Mouse (Mus musculus) layer of hippocampus, postnatal 25 days (tissue): Measurements from ENCODE around the gene Gadd45gip1. TPM values are rescaled to one million over a fixed set of nuclear protein-coding genes. Genes with fewer than 3 reads are reported as not detected.
"Not testable (repeated sequence)": the region's sequence is repeated elsewhere in the genome, so short reads cannot be mapped to it uniquely, and the experiment has no call there.

ENCODE experiments used
- DNase-seq, 2 experiments: peaks; one replicate each; pipeline ENCODE4 v3.0.0; 2022; ENCODE audit warnings: mixed read lengths in 2 of 2, low spot score in 1 of 2; ENCODE audit errors: extremely low spot score in 1 of 2
- total RNA-seq, 2 experiments: library from RNA; stranded (reverse); gene quantifications; 2 replicates each; pipeline ENCODE4 v1.2.3; 2021

Gene Gadd45gip1
- total RNA-seq, 2 experiments from 2014 or later = 23.7 to 27.3 TPM

- no peak for DNase-seq
These were observed 5.7 kb upstream of the Gadd45gip1 start for GRCm38 (mm10) chr8:84825636-84826035.

DNA sequence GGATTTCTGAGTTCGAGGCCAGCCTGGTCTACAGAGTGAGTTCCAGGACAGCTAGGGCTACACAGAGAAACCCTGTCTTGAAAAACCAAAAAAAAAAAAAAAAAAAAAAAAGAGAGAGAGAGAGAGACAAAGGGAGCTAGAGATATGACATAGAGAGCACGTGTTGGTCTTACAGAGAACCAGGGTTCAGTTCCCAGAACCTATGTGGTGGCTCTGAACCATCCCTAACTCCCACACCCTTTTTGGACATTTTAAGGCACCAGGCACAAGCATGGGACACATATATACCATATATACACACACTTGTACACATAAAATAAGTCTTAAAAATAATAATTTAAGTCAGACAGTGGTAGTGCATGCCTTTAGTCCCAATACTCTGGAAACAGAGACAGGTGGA is 4.8 kb upstream of the Gadd45gip1 start:
- DNase-seq = not testable (repeated sequence)

DNA sequence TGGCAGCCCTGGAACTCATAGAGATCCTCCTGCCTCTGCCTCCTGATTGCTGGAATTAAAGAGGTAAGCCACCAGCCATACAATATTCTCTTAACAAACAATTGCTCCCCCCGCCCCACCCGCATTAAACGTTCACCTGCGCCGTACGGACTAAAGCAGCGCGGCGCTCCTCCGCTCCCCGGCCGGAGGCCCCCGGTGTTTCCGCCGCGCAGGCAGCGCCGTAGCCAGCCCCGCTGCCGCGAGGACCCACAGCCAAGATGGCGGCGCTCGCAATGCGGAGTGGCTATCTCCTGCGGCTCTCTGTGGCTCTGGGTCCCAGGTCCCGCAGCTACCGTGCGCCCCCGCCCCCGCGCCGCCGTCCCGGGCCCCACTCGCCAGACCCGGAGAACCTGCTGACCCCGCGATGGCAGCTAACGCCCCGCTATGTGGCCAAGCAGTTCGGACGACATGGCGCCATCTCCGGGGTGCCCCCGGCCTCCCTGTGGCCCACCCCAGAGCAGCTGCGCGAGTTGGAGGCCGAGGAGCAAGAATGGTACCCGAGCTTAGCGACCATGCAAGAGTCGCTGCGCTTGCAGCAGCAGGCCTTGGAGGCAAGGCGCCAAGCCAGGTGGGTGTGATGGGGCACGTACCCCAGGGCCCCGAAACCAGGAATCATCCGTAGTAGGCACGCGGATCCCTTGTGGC is 854 bp downstream of the Gadd45gip1 start:
- DNase-seq = peak; percentile 73 to 81

DNA sequence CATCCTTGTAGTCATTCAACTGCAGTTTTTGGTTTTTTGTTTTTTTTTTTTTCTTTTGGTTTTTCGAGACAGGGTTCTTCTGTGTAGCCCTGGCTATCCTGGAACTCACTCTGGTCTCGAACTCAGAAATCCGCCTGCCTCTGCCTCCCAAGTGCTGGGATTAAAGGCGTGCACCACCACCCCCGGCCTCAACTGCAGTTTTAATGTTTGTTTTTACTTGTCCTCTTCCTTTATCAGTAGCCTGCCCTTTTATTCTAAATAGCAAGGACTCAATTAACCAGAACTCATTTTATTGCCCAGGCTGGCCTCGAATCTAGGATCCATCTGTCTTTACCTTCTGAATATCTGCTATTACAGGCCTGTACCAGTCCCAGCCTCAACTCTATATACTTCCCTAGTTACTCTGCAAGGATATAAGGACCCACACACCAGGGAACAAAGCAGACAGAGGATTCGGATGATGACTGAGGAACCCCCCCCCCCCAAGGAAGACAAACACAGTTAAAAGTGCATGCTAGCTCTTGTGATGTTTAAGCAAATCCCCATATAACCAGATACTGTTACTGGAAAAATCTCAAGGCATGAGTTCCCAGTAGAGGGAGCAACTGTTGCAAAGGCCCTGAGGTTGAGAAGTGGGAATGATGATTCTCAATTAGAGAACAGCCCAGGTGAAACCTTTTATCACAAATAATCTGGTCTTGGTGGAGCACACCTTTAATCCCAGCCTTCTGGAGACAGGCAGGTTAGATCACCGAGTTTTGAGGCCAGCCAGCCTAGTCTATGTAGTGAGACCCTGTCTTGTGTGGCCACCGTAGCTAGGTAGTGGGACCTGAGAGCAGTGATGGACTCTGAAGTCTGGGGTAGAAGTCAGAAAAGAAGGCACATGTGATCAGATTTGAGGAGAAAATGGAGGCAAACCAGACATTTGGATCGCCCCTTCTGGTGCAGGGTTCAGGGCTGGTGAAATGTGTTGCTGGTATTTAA is 1.7 kb downstream of the Gadd45gip1 start:
- DNase-seq = no peak

GRCm38 (mm10) chr8:84834002-84834865 is 2.9 kb downstream of the Gadd45gip1 start:
- no peak for DNase-seq

- peak; percentile 76 for DNase-seq
These were observed 3.8 kb downstream of the Gadd45gip1 start for GRCm38 (mm10) chr8:84834866-84835855.

- no peak for DNase-seq
These were observed 6.0 kb downstream of the Gadd45gip1 start for GRCm38 (mm10) chr8:84837149-84837911.

DNA sequence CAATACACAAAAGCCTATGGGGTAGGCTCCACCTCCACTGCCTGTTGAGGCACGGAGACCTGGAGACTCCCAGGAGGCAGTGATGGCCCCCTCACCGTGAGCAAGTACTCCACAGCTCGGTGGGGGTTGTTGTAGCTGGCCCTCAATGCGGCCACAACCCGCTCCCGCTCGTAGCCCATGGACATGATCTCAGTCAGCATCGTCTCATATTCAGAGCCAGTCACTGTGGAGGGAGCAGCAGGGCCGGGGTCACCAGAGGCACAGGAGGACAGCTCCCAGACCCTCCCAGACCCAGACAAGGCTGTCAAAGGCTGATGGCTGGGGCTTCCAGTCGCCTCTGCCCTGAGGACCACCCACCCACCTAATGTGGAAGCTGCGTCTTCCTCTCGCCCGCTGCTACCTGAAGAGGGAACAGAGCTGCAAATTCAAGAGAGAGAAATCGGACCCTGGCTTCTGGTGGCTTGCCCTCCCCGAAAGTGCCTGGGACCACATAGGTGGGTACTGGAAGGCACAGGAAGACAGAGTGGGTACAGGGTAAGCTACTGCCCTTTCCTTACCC is 6.7 kb downstream of the Gadd45gip1 start:
- DNase-seq = no peak

DNA sequence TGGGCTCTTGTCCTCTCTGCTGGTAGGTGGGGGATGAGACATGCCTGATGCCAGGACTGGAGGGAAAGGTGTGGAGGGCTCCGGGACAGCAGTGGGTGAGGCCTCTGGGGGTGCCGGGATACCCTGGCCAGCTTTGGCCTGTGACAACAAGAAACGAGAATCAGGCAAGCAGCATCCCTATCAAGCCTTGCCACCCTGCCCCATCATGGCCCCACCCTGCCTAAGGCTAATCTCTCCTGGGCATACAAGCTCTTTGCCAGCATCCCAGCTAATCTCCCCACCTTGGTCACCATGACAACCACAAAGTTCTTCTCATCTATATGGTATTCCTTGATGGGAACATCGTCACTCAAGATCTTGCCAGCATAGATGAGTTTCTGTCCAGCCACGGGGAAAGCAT is 7.2 kb downstream of the Gadd45gip1 start:
- DNase-seq = no peak

- no peak for DNase-seq
These were observed 8.1 kb downstream of the Gadd45gip1 start for GRCm38 (mm10) chr8:84839411-84839810.

- no peak for DNase-seq
These were observed 8.5 kb downstream of the Gadd45gip1 start for GRCm38 (mm10) chr8:84839875-84840247.

DNA sequence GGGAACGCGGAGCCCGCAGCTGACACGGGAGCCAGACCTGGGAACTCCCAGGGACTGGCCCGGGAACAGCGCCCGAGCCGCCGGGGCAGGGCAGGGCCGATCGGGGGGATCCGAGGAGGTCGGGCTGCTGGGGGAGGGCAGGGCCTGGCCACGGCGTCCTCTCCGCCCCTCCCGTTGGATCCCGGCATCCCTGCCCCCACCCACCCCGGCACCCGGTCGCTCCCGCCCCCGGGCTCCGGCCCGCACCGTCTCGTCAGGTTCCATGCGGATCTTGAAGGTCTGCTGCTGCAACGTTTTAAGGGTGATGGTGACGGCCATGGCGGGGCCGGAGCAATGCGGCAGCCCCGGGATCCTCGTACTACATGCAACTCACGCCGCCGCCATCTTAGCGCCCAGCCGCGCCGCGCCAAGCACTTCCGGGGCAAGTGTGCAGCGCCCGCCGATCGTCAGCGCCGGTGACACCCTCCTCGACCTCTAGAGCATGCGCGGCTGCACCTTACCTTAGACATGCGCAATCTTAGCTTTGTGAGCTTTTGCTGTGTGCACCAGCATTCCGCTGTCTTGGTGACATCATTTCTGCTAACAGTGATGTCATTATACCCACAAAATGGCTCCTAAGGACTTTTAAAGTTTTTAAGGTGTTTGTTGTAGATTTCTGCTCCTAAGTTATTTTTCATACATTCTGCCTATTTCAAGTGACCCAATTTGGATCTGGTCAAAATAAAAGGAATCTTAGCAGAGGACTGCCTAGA is 9.1 kb downstream of the Gadd45gip1 start, which contains the start of gene Rad23a:
TSS of gene Rad23a (minus strand) at position 418 of the 752 bp plus-strand sequence.
- DNase-seq = peak; percentile 85 to 89

- no peak for DNase-seq
These were observed 10.2 kb downstream of the Gadd45gip1 start for GRCm38 (mm10) chr8:84841514-84841913.

DNA sequence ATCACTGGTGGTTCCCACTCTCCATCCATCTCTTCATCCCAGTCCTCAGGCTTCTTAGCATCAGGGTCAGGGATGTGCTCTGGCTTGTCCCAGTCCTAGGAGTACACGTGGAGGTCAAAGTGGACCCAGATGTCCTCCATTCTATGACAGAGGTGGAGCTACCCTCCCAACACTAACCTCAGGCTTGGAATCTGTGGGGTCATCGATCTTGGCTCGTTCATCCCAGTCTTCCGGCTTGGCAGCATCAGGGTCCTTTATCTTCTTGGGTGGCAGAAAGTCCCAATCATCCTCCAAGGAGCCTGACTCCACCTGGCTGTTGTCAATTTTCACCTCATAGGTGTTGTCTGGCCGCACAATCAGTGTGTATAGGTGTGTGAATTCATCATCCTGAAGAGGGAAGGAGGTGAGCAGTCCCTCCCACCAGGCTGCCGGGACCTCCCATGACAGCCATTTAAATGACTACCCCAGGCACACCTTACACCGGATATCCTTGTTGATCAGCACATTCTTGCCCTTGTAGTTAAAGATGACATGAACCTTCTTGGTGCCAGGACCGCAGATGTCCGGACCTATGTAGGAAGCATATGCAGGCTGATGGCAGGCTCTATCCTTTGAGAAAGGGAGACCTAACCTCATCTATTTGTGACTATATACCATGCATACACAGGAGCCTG is 13.2 kb downstream of the Gadd45gip1 start:
- no peak for DNase-seq

DNA sequence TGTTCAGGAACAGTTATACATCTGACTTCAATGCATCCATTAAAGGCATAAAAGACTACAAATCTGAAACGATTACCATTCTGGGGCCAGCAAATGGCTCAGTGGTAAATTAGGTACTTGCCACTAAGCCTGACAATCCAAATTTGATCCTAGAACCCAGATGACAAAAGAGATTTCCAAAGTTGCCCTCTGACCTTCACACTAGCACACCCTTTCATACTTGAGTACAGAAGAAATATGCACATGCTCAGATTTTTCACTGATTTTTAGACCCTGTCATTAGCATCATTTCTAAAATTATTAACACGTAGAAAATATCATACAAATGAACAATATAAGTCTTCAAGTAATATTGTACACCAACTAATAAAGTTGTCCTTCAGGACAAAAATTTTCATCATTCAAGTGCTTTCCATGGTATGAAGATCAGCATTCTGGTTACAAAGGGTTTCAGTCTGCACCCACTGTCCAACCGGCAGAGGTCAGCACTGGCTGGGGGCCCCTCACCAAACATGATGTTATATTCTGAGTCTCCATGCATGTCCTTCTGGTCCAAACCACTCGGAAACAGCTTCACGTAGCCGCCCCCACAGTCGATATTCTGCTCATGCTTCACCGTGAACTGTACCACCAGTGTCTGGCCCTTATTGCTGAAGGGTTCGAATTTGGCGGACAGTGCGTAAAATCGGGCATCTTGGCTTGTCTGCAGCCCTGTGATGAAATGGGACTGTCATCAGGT is 14.2 kb downstream of the Gadd45gip1 start:
- peak in 1 of 2 experiments; percentile 30 for DNase-seq

DNA sequence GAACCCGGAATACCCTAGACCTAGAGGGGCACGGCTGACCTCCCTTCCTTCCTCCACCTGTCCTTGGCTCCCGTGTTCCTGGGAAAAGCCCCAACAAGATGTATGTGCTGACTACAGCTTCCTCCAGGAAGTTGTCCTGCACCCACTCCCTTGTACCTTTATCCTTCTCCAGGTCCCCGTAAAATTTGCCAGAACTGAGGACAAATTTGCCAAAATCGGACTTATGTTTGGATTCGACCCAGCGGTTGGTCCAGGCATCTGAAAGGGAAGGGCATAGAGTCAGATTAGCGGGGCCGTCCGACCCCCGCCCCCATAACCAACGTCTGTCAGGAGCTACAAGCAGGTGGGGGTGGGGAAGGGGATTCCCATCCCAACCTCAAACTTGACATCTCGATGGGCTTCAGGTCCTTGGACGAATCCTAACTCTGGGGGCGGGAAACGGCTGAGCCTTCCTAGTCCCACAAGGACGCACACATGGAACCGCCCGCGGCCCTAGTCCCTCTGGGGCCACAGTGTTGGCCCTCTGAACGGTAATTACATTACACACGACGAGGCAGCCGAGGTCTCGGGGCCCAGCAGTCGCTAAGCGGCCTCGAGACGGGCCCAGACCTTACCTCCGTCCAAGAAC is 14.9 kb downstream of the Gadd45gip1 start:
- no peak for DNase-seq
